Mouse (Mus musculus): Measurements from ENCODE around the gene Cby1. TPM values are rescaled to one million over a fixed set of nuclear protein-coding genes. Genes with fewer than 3 reads are reported as not detected.

Gene Cby1
- 7.0 and 9.9 TPM in 2 replicates for polyA plus RNA-seq (2012; rRNA removed)

DNA sequence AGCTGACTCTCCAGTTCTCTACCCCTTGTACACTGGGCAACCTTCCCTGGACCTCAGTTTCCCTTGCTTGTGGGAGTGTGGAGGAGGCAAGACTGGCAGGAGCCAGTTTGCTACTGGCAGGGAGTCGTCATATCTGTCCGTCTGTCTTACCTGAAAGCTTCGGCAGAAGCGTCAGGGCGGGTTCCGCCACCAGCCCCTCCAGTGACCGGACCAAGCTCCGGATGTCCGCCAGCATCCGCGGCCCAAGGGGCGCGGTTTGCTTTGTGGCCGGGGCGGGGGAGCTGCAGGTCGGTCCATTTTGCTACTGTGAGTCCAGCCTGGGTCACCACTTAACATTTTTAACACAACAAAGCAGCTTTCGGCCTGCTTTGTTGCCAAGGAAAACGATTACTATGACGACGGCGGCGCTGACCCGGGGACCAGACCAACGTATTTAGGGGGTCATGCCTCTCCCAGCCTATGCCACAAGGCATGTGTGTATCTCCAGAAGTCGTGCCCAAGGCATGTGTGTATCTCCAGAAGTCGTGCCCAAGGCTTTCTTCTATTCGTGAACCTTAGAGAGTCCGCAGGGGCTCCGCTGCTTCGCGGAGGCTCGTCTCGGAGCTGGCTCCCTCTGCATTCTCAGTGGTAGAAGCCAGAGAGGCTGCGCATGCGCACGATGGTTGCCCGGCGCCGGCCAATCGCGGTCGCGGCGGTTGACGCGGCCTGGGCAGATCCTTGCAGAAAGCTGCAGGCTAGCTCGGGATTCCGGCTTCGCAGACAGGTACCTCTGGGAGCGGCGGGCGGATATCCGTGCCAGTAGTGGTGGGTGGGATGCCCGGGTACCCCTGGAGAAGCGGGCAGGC lies at the start of gene Cby1, which contains the start of gene Fam227a:
Gene Cby1, plus strand, starts transcription at position 669 of the 845 bp plus-strand sequence.
Gene Fam227a, minus strand, starts transcription at position 426 of the 845 bp plus-strand sequence.

GRCm38 (mm10) chr15:79670249-79670971 lies 11.4 kb downstream of the Cby1 start, which contains the start of gene Tomm22:
Gene Tomm22 (plus strand): TSS chr15:79670861.

GRCm38 (mm10) chr15:79687646-79688267 lies 28.8 kb downstream of the Cby1 start, which contains the start of gene Josd1:
Gene Josd1 (minus strand): TSS chr15:79687919.

GRCm38 (mm10) chr15:79690426-79691022 lies 31.5 kb downstream of the Cby1 start, which contains the start of gene Gtpbp1:
Gene Gtpbp1 (plus strand): TSS chr15:79690845.

Other genes with a start within 250 kb of the Cby1 start
- gene Csnk1e, start 203.6 kb upstream of the Cby1 start, polyA plus RNA-seq (2012; rRNA removed) = 70.4 and 118 TPM in 2 replicates
- 0.26 and 0.33 TPM in 2 replicates for gene Kcnj4, start 154.0 kb upstream of the Cby1 start, polyA plus RNA-seq (2012; rRNA removed)
- 37.3 and 39.4 TPM in 2 replicates for gene Kdelr3, start 142.8 kb upstream of the Cby1 start, polyA plus RNA-seq (2012; rRNA removed)
- 403 and 414 TPM in 2 replicates for gene Ddx17, start 112.5 kb upstream of the Cby1 start, polyA plus RNA-seq (2012; rRNA removed)
- 0.21 and 0.28 TPM in 2 replicates for gene Dmc1, start 54.1 kb upstream of the Cby1 start, polyA plus RNA-seq (2012; rRNA removed)
- 2.0 and 2.2 TPM in 2 replicates for gene Fam227a, start 243 bp upstream of the Cby1 start, polyA plus RNA-seq (2012; rRNA removed)
- gene Tomm22, start 11.7 kb downstream of the Cby1 start, polyA plus RNA-seq (2012; rRNA removed) = 22.7 and 23.0 TPM in 2 replicates
- 48.7 and 57.4 TPM in 2 replicates for gene Josd1, start 28.7 kb downstream of the Cby1 start, polyA plus RNA-seq (2012; rRNA removed)
- 43.0 and 45.0 TPM in 2 replicates for gene Gtpbp1, start 31.6 kb downstream of the Cby1 start, polyA plus RNA-seq (2012; rRNA removed)
- 58.9 and 61.5 TPM in 2 replicates for gene Sun2, start 83.3 kb downstream of the Cby1 start, polyA plus RNA-seq (2012; rRNA removed)
- gene Dnal4, start 118.7 kb downstream of the Cby1 start, polyA plus RNA-seq (2012; rRNA removed) = 44.1 and 58.8 TPM in 2 replicates
- 6.4 and 7.0 TPM in 2 replicates for gene Nptxr, start 145.6 kb downstream of the Cby1 start, polyA plus RNA-seq (2012; rRNA removed)
- 0.75 and 10.2 TPM in 2 replicates for gene Npcd, start 175.0 kb downstream of the Cby1 start, polyA plus RNA-seq (2012; rRNA removed)
- gene Cbx6, start 175.5 kb downstream of the Cby1 start, polyA plus RNA-seq (2012; rRNA removed) = 174 and 177 TPM in 2 replicates
- 23.8 and 30.9 TPM in 2 replicates for gene Apobec3, start 232.5 kb downstream of the Cby1 start, polyA plus RNA-seq (2012; rRNA removed)